Mouse (Mus musculus): ENCODE measurements at regions not wholly inside any gene's neighbourhood (a gene's known extent, or its start where the extent isn't known, plus 50 kb on each side); places are given as distances from the start of the nearest gene placed in this dataset.

- Histone ChIP-seq H3K36me3 (ENCODE audit: control insufficient read depth, insufficient read depth, low read length) (no peaks in the 10 kb centered on the region), H3K27ac (ENCODE audit: low read depth, low read length) (no peak overlapping the region), H3K4me3 (ENCODE audit: low read depth, low read length) (no peak overlapping the region), H3K9me3 (replicated peaks; ENCODE audit: control insufficient read depth, low read length) (no peaks in the 10 kb centered on the region), H3K4me1 (ENCODE audit: control insufficient read depth, insufficient read depth, low read length) (no peaks in the 10 kb centered on the region), H3K4me2 (no peak overlapping the region), H3K27me3 (ENCODE audit: control insufficient read depth, insufficient read depth, low read length) (no peaks in the 10 kb centered on the region), H3K9ac (ENCODE audit: low read depth, low read length) (no peak overlapping the region)
- ATAC-seq (replicated peaks; ENCODE audit: insufficient number of reproducible peaks, low FRiP score, low TSS enrichment): no peak
- 67% methylated on average over 4 of the region's 4 CpGs for WGBS (ENCODE audit: insufficient replicate concordance)
Observed at GRCm38 (mm10) chr1:28144824-28145223, 635.2 kb downstream of the Gm597 start.

DNA sequence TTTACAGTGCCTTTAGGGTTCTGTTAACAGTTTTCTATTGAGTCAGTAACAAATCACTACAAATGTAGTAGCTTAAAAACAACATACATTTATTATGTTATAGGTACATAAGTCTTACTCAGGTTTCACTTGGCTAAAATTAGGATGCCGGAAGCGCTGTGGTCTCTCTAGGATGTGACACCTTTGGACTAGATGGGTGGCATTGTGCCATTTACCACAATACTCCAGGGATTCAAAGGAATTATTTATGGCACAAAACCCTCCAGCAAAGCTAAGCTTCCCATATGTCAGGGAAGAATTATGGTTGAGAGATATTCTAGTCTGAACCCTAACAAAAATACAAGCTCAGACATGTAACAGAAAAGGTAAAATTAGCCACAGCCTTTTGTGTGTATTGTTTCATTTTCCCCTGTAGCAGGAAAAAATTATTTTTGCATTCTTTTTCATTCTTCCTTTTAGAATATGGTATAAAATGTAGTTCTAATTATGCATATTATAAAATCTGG lies 678.0 kb downstream of the Gm597 start:
- WGBS (ENCODE audit: insufficient replicate concordance): 87% methylated on average over 2 of the region's 2 CpGs
- no peak for ATAC-seq (replicated peaks; ENCODE audit: insufficient number of reproducible peaks, low FRiP score, low TSS enrichment)
- no peaks in the 10 kb centered on the region for H3K36me3 ChIP-seq (ENCODE audit: control insufficient read depth, insufficient read depth, low read length)
- H3K4me1 ChIP-seq (ENCODE audit: control insufficient read depth, insufficient read depth, low read length): no peaks in the 10 kb centered on the region
- no peak overlapping the region for H3K9ac ChIP-seq (ENCODE audit: low read depth, low read length)
- no peaks in the 10 kb centered on the region for H3K27me3 ChIP-seq (ENCODE audit: control insufficient read depth, insufficient read depth, low read length)
- no peak overlapping the region for H3K27ac ChIP-seq (ENCODE audit: low read depth, low read length)
- no peak overlapping the region for H3K4me2 ChIP-seq
- no peak overlapping the region for H3K4me3 ChIP-seq (ENCODE audit: low read depth, low read length)
- H3K9me3 ChIP-seq (replicated peaks; ENCODE audit: control insufficient read depth, low read length): no peaks in the 10 kb centered on the region

DNA sequence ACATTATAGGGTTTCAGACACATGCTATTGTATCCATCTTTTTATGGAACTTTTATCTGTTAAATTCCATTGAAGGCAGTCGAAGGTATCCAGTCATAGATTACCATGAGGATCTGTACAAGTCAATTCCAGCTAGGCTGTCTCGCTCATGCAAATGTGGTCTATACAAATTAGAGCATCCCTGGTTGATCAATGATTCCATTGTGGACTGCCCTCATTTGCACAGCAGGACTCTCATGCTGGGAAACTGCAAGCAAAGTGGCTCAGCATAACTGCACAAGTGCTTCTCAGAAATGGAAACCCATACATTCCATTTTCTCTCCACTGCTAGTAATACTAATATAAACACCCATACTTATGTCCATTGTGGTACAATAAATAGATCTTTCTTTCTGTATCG lies 695.6 kb downstream of the Gm597 start:
- Histone ChIP-seq H3K27me3 (ENCODE audit: control insufficient read depth, insufficient read depth, low read length) (no peaks in the 10 kb centered on the region), H3K9me3 (replicated peaks; ENCODE audit: control insufficient read depth, low read length) (no peaks in the 10 kb centered on the region), H3K9ac (ENCODE audit: low read depth, low read length) (no peak overlapping the region), H3K4me2 (no peak overlapping the region), H3K4me3 (ENCODE audit: low read depth, low read length) (no peak overlapping the region), H3K36me3 (ENCODE audit: control insufficient read depth, insufficient read depth, low read length) (no peaks in the 10 kb centered on the region), H3K4me1 (ENCODE audit: control insufficient read depth, insufficient read depth, low read length) (no peaks in the 10 kb centered on the region), H3K27ac (ENCODE audit: low read depth, low read length) (no peak overlapping the region)
- WGBS (ENCODE audit: insufficient replicate concordance): 85% methylated on average over 3 of the region's 3 CpGs
- no peak for ATAC-seq (replicated peaks; ENCODE audit: insufficient number of reproducible peaks, low FRiP score, low TSS enrichment)

DNA sequence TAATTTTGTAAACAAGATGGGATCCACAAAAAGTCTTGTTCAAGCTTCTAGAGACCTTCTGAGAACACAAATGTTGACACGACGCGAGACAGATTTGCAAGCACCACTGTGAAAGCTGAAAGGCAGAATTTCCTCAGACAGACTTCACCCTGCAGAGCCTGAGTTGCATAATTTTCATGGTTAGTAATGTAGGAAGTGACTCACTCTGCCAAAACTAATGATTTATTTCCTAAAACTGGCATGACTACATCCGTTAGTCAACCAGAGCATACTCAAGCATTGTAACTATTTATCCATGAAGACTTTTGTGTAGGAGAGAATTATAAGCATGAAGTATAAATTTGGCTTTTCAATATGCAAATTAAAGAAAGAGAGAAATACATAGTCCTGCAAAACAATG lies 726.1 kb downstream of the Gm597 start:
- Histone ChIP-seq H3K4me3 (ENCODE audit: low read depth, low read length) (no peak overlapping the region), H3K4me2 (no peak overlapping the region), H3K27ac (ENCODE audit: low read depth, low read length) (no peak overlapping the region), H3K27me3 (ENCODE audit: control insufficient read depth, insufficient read depth, low read length) (no peaks in the 10 kb centered on the region), H3K4me1 (ENCODE audit: control insufficient read depth, insufficient read depth, low read length) (no peaks in the 10 kb centered on the region), H3K9ac (ENCODE audit: low read depth, low read length) (no peak overlapping the region), H3K9me3 (replicated peaks; ENCODE audit: control insufficient read depth, low read length) (no peaks in the 10 kb centered on the region), H3K36me3 (ENCODE audit: control insufficient read depth, insufficient read depth, low read length) (no peaks in the 10 kb centered on the region)
- WGBS (ENCODE audit: insufficient replicate concordance): 80% methylated on average over 4 of the region's 4 CpGs
- no peak for ATAC-seq (replicated peaks; ENCODE audit: insufficient number of reproducible peaks, low FRiP score, low TSS enrichment)

DNA sequence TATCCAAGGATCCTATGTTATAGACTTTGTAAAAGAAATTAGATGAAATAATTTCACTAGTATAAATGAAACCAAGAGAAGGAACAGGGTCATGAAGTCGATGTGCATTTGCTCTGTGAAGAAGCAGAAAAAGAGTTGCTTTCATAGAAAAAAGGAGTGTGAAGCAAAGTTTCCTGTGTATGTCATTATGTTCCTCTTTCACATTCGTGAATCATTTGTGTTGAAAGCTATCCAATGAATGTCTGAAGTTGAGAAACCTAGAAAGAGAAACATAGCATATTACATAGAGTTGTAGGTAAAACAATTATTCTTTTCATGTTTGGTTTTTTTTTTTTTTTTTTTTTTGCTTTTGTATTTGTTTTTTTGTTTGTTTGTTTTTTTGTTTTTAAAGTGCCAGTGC lies 732.1 kb downstream of the Gm597 start:
- Histone ChIP-seq H3K27ac (ENCODE audit: low read depth, low read length) (no peak overlapping the region), H3K9me3 (replicated peaks; ENCODE audit: control insufficient read depth, low read length) (no peaks in the 10 kb centered on the region)

GRCm38 (mm10) chr1:28047379-28047778 lies 732.7 kb downstream of the Gm597 start:
- Histone ChIP-seq H3K9me3 (replicated peaks; ENCODE audit: control insufficient read depth, low read length) (no peaks in the 10 kb centered on the region), H3K4me1 (ENCODE audit: control insufficient read depth, insufficient read depth, low read length) (no peaks in the 10 kb centered on the region), H3K9ac (ENCODE audit: low read depth, low read length) (no peak overlapping the region), H3K4me3 (ENCODE audit: low read depth, low read length) (no peak overlapping the region), H3K27ac (ENCODE audit: low read depth, low read length) (no peak overlapping the region), H3K36me3 (ENCODE audit: control insufficient read depth, insufficient read depth, low read length) (no peaks in the 10 kb centered on the region), H3K27me3 (ENCODE audit: control insufficient read depth, insufficient read depth, low read length) (no peaks in the 10 kb centered on the region), H3K4me2 (no peak overlapping the region)
- ATAC-seq (replicated peaks; ENCODE audit: insufficient number of reproducible peaks, low FRiP score, low TSS enrichment): no peak

More for the DNA sequence above, 732.1 kb downstream of the Gm597 start:
- no peak overlapping the region for H3K9ac ChIP-seq (ENCODE audit: low read depth, low read length)
- H3K36me3 ChIP-seq (ENCODE audit: control insufficient read depth, insufficient read depth, low read length): no peaks in the 10 kb centered on the region
- WGBS (ENCODE audit: insufficient replicate concordance): 63% methylated on average over 2 of the region's 2 CpGs
- H3K27me3 ChIP-seq (ENCODE audit: control insufficient read depth, insufficient read depth, low read length): no peaks in the 10 kb centered on the region
- no peak overlapping the region for H3K4me3 ChIP-seq (ENCODE audit: low read depth, low read length)
- no peak for ATAC-seq (replicated peaks; ENCODE audit: insufficient number of reproducible peaks, low FRiP score, low TSS enrichment)
- H3K4me1 ChIP-seq (ENCODE audit: control insufficient read depth, insufficient read depth, low read length): no peaks in the 10 kb centered on the region
- H3K4me2 ChIP-seq: no peak overlapping the region

- H3K9ac ChIP-seq (ENCODE audit: low read depth, low read length): no peak overlapping the region
- no peak for ATAC-seq (replicated peaks; ENCODE audit: insufficient number of reproducible peaks, low FRiP score, low TSS enrichment)
- WGBS (ENCODE audit: insufficient replicate concordance): 88% methylated on average over 1 of the region's 1 CpGs
- H3K9me3 ChIP-seq (replicated peaks; ENCODE audit: control insufficient read depth, low read length): no peaks in the 10 kb centered on the region
- H3K36me3 ChIP-seq (ENCODE audit: control insufficient read depth, insufficient read depth, low read length): no peaks in the 10 kb centered on the region
- no peaks in the 10 kb centered on the region for H3K4me1 ChIP-seq (ENCODE audit: control insufficient read depth, insufficient read depth, low read length)
- no peaks in the 10 kb centered on the region for H3K27me3 ChIP-seq (ENCODE audit: control insufficient read depth, insufficient read depth, low read length)
- H3K4me2 ChIP-seq: no peak overlapping the region
- H3K27ac ChIP-seq (ENCODE audit: low read depth, low read length): no peak overlapping the region
- no peak overlapping the region for H3K4me3 ChIP-seq (ENCODE audit: low read depth, low read length)
Observed at GRCm38 (mm10) chr1:28045695-28046094, 734.4 kb downstream of the Gm597 start.

DNA sequence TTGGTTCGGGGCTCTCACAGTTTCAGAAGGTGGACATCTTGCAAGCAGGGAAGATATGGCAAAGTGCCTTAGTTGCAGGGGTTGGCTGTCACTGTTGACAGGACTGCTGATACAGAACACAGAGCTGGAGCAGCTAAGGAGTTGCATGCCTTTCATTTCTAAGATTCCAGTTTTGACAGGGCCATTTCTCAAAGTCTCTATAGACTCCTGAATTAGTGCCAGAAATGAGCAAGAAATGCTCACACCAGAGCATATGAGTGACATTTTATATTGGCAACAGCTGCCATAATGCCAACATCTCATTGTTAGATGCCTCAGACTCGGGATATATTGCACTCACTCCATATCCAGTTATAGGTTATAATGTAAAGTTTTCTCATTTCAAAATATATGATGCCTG lies 754.3 kb downstream of the Gm597 start:
- ATAC-seq (replicated peaks; ENCODE audit: insufficient number of reproducible peaks, low FRiP score, low TSS enrichment): 0 out of 2 replicates have a peak, but pooled peaks have one; percentile 61
- H3K4me1 ChIP-seq (ENCODE audit: control insufficient read depth, insufficient read depth, low read length): no peaks in the 10 kb centered on the region
- no peak overlapping the region for H3K9ac ChIP-seq (ENCODE audit: low read depth, low read length)
- no peaks in the 10 kb centered on the region for H3K27me3 ChIP-seq (ENCODE audit: control insufficient read depth, insufficient read depth, low read length)
- no peak overlapping the region for H3K4me2 ChIP-seq
- H3K9me3 ChIP-seq (replicated peaks; ENCODE audit: control insufficient read depth, low read length): no peaks in the 10 kb centered on the region
- H3K36me3 ChIP-seq (ENCODE audit: control insufficient read depth, insufficient read depth, low read length): no peaks in the 10 kb centered on the region
- no peak overlapping the region for H3K27ac ChIP-seq (ENCODE audit: low read depth, low read length)
- WGBS (ENCODE audit: insufficient replicate concordance): 39% methylated on average over 2 of the region's 2 CpGs
- no peak overlapping the region for H3K4me3 ChIP-seq (ENCODE audit: low read depth, low read length)

DNA sequence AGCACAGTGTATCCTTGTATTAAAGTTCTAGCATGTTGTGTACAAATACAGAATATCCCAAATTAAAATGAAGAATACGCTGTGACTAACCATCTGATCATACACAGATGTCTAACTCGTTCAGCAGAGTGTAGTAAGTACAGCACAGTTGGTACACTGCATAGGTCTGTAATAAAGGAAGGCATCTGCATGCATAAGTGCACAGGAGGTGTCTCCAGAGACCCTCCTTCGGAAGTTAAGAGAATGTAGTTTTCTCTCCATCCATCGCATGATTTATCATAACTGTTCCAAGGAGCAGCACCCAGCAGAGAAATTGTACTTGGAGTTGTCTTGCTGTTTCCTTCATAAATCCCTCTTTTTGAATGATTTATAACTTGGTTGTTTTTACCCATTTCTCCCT lies 781.6 kb downstream of the Gm597 start:
- no peaks in the 10 kb centered on the region for H3K9me3 ChIP-seq (replicated peaks; ENCODE audit: control insufficient read depth, low read length)
- 77% methylated on average over 4 of the region's 4 CpGs for WGBS (ENCODE audit: insufficient replicate concordance)

More for the DNA sequence above, 781.6 kb downstream of the Gm597 start:
- no peak overlapping the region for H3K9ac ChIP-seq (ENCODE audit: low read depth, low read length)
- ATAC-seq (replicated peaks; ENCODE audit: insufficient number of reproducible peaks, low FRiP score, low TSS enrichment): no peak
- no peak overlapping the region for H3K27ac ChIP-seq (ENCODE audit: low read depth, low read length)
- no peaks in the 10 kb centered on the region for H3K36me3 ChIP-seq (ENCODE audit: control insufficient read depth, insufficient read depth, low read length)
- no peaks in the 10 kb centered on the region for H3K27me3 ChIP-seq (ENCODE audit: control insufficient read depth, insufficient read depth, low read length)
- no peak overlapping the region for H3K4me3 ChIP-seq (ENCODE audit: low read depth, low read length)
- no peaks in the 10 kb centered on the region for H3K4me1 ChIP-seq (ENCODE audit: control insufficient read depth, insufficient read depth, low read length)
- H3K4me2 ChIP-seq: no peak overlapping the region
